Mouse (Mus musculus): ENCODE results near the gene Sorcs1.

Gene Sorcs1

GRCm38 (mm10) chr19:50422928-50423327 lies 255.5 kb downstream of the Sorcs1 start:
- intact Hi-C loops (cut with DNase I): loop anchor here (5.0 kb wide), 1 partner anchor 161 kb away; no protein-coding TSS in a partner anchor

GRCm38 (mm10) chr19:50418962-50419720 lies 259.3 kb downstream of the Sorcs1 start:
- intact Hi-C loops (cut with DNase I): no loop called here

GRCm38 (mm10) chr19:50410561-50410960 lies 267.9 kb downstream of the Sorcs1 start:
- intact Hi-C loops (cut with DNase I): no loop called here

- intact Hi-C loops (cut with DNase I): no loop called here
Observed at GRCm38 (mm10) chr19:50398341-50398740, 280.1 kb downstream of the Sorcs1 start.

GRCm38 (mm10) chr19:50395731-50396130 lies 282.7 kb downstream of the Sorcs1 start:
- intact Hi-C loops (cut with DNase I): no loop called here

GRCm38 (mm10) chr19:50394101-50394500 lies 284.3 kb downstream of the Sorcs1 start:
- intact Hi-C loops (cut with DNase I): no loop called here

GRCm38 (mm10) chr19:50389925-50390552 lies 288.4 kb downstream of the Sorcs1 start:
- intact Hi-C loops (cut with DNase I): no loop called here

- intact Hi-C loops (cut with DNase I): no loop called here
Observed at GRCm38 (mm10) chr19:50378901-50379300, 299.5 kb downstream of the Sorcs1 start.

GRCm38 (mm10) chr19:50374751-50375150 lies 303.7 kb downstream of the Sorcs1 start:
- intact Hi-C loops (cut with DNase I): no loop called here

GRCm38 (mm10) chr19:50366446-50366845 lies 312.0 kb downstream of the Sorcs1 start:
- intact Hi-C loops (cut with DNase I): no loop called here

GRCm38 (mm10) chr19:50362655-50363500 lies 315.6 kb downstream of the Sorcs1 start:
- intact Hi-C loops (cut with DNase I): no loop called here

- intact Hi-C loops (cut with DNase I): no loop called here
Observed at GRCm38 (mm10) chr19:50358561-50358960, 319.9 kb downstream of the Sorcs1 start.

DNA sequence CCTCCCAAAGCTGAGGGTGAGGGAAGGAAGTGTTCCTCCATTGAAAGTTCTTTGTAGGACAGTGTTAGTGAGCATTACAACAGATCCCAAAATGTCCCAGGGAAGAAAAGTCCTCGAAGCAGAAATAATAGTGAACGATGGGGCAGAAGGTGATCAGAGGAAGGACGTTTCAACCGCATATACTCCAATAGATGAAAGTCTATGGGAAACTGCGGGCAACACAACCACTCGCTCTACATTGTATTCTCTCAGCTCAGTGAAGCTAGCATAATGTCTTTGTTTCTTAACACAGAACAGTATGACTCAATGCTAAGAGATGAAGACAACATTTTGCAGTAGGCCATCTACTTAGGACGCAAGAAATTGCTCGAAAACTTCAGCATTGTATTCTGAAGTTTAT lies 339.2 kb downstream of the Sorcs1 start:
- intact Hi-C loops (cut with DNase I): no loop called here

- intact Hi-C loops (cut with DNase I): no loop called here
Observed at GRCm38 (mm10) chr19:50336751-50337150, 341.7 kb downstream of the Sorcs1 start.

DNA sequence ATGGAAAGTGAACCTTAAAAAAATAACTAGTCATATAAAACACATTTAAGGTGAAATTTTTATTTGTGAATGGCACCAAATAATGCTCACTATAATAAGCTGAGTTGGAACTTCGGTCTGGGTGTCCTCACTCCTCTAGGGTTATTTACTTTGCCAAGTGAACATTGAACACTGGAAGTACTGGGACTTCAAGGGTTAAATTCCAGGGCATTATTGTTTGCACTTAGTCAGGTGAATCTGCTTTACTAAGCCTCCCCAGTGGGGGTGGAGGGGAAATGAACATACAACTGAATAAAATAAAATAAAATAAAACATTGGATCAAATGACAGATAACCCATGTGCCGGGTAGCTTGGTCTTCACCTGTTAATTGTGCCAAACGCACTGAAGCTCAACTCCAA lies 347.3 kb downstream of the Sorcs1 start:
- intact Hi-C loops (cut with DNase I): no loop called here

DNA sequence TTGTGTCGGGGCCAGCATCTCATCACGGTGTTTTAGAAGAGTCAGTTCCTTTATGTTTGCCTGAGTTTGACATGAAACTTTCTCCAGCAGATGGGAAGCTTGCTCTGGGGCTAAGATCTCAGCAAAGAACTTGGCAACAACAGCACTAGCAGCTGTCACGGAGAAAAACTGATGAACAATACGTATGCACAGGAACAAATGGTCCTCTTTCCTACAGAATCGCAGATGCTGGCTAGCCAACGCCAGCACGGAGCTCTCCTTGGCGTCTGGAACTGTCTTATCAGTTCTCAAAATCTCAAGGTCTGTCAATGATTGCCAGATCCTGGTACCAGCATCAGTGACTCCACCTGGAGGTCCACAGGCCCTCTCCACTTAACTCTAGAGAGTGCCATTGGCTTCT lies 350.6 kb downstream of the Sorcs1 start:
- intact Hi-C loops (cut with DNase I): no loop called here

DNA sequence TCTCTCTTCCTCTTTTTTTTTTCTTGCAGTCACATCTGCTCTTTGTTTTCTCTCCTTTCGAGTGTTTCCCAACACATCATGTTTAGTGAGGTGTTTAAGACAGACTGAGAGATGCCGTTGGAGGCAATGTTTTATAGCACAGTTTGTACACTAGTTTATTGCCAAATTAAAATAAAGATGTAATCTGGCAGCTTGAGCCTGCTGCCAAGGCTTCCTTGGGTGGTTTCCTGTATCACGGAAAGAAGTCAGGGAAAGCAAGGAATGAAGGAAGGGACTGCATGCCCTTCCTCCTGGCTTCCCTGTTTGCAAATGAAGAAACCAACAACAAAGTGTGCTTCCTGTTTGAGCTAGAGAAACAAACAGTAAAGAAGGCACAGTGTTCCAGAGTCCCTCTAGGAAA lies 352.3 kb downstream of the Sorcs1 start:
- intact Hi-C loops (cut with DNase I): no loop called here

DNA sequence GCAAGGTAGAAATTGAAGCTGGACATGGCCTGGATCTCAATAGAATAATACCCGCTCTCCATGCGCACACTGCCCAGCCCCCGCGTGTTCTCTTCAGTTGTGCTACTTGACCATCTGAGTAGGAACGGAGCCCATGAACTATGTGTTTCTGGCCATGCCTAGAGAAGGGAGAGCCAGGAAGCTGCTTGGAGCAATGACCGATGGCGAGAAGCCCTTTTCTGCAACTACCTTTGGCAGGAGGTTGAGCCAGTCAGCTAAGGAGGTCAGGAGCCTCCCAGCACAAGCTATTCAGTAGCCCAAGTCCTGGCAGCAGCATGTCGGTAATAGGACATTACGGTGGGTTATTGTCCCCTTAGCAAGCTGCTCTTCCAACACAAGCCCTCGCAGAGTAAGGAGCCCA lies 352.8 kb downstream of the Sorcs1 start:
- intact Hi-C loops (cut with DNase I): no loop called here

GRCm38 (mm10) chr19:50307046-50307445 lies 371.4 kb downstream of the Sorcs1 start:
- intact Hi-C loops (cut with DNase I): no loop called here

- intact Hi-C loops (cut with DNase I): no loop called here
Observed at GRCm38 (mm10) chr19:50294205-50294604, 384.2 kb downstream of the Sorcs1 start.

- intact Hi-C loops (cut with DNase I): loop anchor here (5.0 kb wide), 1 partner anchor 158 kb away; no protein-coding TSS in a partner anchor
Observed at GRCm38 (mm10) chr19:50264450-50264849, 414.0 kb downstream of the Sorcs1 start.
